Mouse (Mus musculus): Measurements from ENCODE around the gene Cda.

- TF ChIP-seq POLR2A (IDR thresholded peaks at IDR 0.05; ENCODE audit: borderline replicate concordance, low read depth, low read length) (no peak), CTCF (IDR thresholded peaks at IDR 0.05; ENCODE audit: low read depth, low read length) (no peak)
These were observed 66.5 kb downstream of the Cda start for GRCm38 (mm10) chr4:138301271-138301780.
